Mouse (Mus musculus) CD4-positive, CD25-positive, alpha-beta regulatory T cell (primary cell): ENCODE measurements around the gene Scgb2b11. TPM values are rescaled to one million over a fixed set of nuclear protein-coding genes. Genes with fewer than 3 reads are reported as not detected.

ENCODE experiments used
- polyA plus RNA-seq: library from polyadenylated mRNA; unstranded; fragments of 100-300 nt; shearing (Covaris generic); gene quantifications from one replicate; pipeline ENCODE4 v1.2.1, GENCODE M21; 2017

The Scgb2b11 gene
- polyA plus RNA-seq: not detected

GRCm38 (mm10) chr7:32211045-32211444 is at the start of gene Scgb2b11:
Scgb2b11 (minus strand) TSS chr7:32211145.

GRCm38 (mm10) chr7:32222540-32222939 is 11.6 kb upstream of the Scgb2b11 start, which contains the start of gene Scgb1b11:
Scgb1b11 (plus strand) TSS chr7:32222840.

Other genes with a start within 250 kb of the Scgb2b11 start
- gene Scgb1b10, start 110.3 kb downstream of the Scgb2b11 start, polyA plus RNA-seq: not detected
- not detected for gene Scgb1b11, start 11.7 kb upstream of the Scgb2b11 start, polyA plus RNA-seq
- not detected for gene Scgb2b12, start 116.1 kb upstream of the Scgb2b11 start, polyA plus RNA-seq
- not detected for gene Scgb1b12, start 123.0 kb upstream of the Scgb2b11 start, polyA plus RNA-seq
- gene Scgb1b29, start 230.4 kb upstream of the Scgb2b11 start, polyA plus RNA-seq: not detected